Mouse (Mus musculus) hindbrain, embryonic 14.5 days (tissue): ENCODE results near the gene Itgb2l. TPM values are rescaled to one million over a fixed set of nuclear protein-coding genes. Genes with fewer than 3 reads are reported as not detected.
"Not testable (repeated sequence)": the region's sequence is repeated elsewhere in the genome, so short reads cannot be mapped to it uniquely, and the experiment has no call there.

Experiments
- ATAC-seq: fragments of 200-750 bp; cut with Nextera tagmentation; 2 replicates; pipeline ENCODE4 v1.8.0; 2017; ENCODE audit warnings: moderate number of reproducible peaks, mild to moderate bottlenecking, moderate TSS enrichment, moderate library complexity; ENCODE audit not compliant: low FRiP score
- DNase-seq: peaks from one replicate; pipeline ENCODE4 v3.0.0-alpha.2; 2015; ENCODE audit warnings: low spot score
- H3K27ac ChIP-seq: fragments of 300-500 bp; sonication (generic); 2 replicates; pipeline ENCODE4 v1.5.1; 2014; ENCODE audit warnings: mild to moderate bottlenecking, moderate library complexity
- H3K27me3 ChIP-seq: fragments of 300-500 bp; sonication (generic); 2 replicates; pipeline ENCODE4 v1.6.1; 2014; ENCODE audit warnings: mild to moderate bottlenecking, low read length, mixed read lengths; ENCODE audit not compliant: control insufficient read depth, insufficient read depth
- H3K36me3 ChIP-seq: fragments of 300-500 bp; sonication (generic); replicated peaks from 2 replicates; pipeline ENCODE4 v1.6.1; 2014; ENCODE audit not compliant: control insufficient read depth, insufficient read depth
- H3K4me1 ChIP-seq: fragments of 300-500 bp; sonication (generic); replicated peaks from 2 replicates; pipeline ENCODE4 v1.6.1; 2014; ENCODE audit warnings: antibody characterized with exemption, low read length, mixed read lengths; ENCODE audit not compliant: control insufficient read depth, insufficient read depth
- H3K4me2 ChIP-seq: fragments of 300-500 bp; sonication (generic); replicated peaks from 2 replicates; pipeline ENCODE4 v1.6.1; 2014; ENCODE audit warnings: mild to moderate bottlenecking, moderate library complexity
- H3K4me3 ChIP-seq: fragments of 300-500 bp; sonication (generic); replicated peaks from 2 replicates; pipeline ENCODE4 v1.5.1; 2014; ENCODE audit warnings: mild to moderate bottlenecking, low read length
- H3K9ac ChIP-seq: fragments of 300-500 bp; sonication (generic); 2 replicates; pipeline ENCODE4 v1.6.1; 2014
- H3K9me3 ChIP-seq: fragments of 300-500 bp; sonication (generic); 2 replicates; pipeline ENCODE4 v1.6.1; 2016; ENCODE audit warnings: low read length; ENCODE audit not compliant: control insufficient read depth
- WGBS: fragments of 180-500 bp; shearing (Covaris S2); extraction: QIAGEN DNeasy Blood & Tissue Kit; methylation state at CpG from one replicate; pipeline ENCODE4 v1.1.7; 2014; 5-methylcytosine and 5-hydroxymethylcytosine counted together
- polyA plus RNA-seq: library from polyadenylated mRNA; unstranded; fragments of >200 nt; fragmentation: Nextera tagmentation; extraction: Ambion mirVana; gene quantifications from 2 replicates; pipeline ENCODE4 v1.2.1, GENCODE M21; 2014

Gene Itgb2l
- polyA plus RNA-seq, 1 experiment from 2014 or later = not detected

GRCm38 (mm10) chr16:96468698-96469097 lies 25.3 kb upstream of the Itgb2l start:
- DNase-seq (peak; percentile 72), ATAC-seq (peak; percentile 78)
- 65% methylated on average over 4 of the region's 4 CpGs for WGBS
- Histone ChIP-seq H3K4me3 (peak overlapping the region; percentile 24; the same call in 1 of the 2 replicates), H3K27me3 (no peaks in the 10 kb centered on the region), H3K4me1 (peaks cover 28% of the 10 kb centered on the region), H3K36me3 (no peaks in the 10 kb centered on the region), H3K9ac (peak overlapping the region; percentile 41; the same call in 1 of the 2 replicates), H3K4me2 (peak overlapping the region; percentile 40), H3K9me3 (no peaks in the 10 kb centered on the region), H3K27ac (no peak overlapping the region)

GRCm38 (mm10) chr16:96468011-96468410 lies 24.6 kb upstream of the Itgb2l start:
- H3K27ac ChIP-seq = no peak overlapping the region

GRCm38 (mm10) chr16:96467445-96467844 lies 24.0 kb upstream of the Itgb2l start, which contains the start of gene Pcp4:
Gene Pcp4 (plus strand): TSS chr16:96467606.
- Histone ChIP-seq H3K4me1 (peaks cover 23% of the 10 kb centered on the region), H3K27me3 (no peaks in the 10 kb centered on the region), H3K36me3 (no peaks in the 10 kb centered on the region), H3K9me3 (no peaks in the 10 kb centered on the region), H3K9ac (peak within 1 kb of the TSS; percentile 41; the same call in 1 of the 2 replicates), H3K27ac (peak within 1 kb of the TSS; percentile 30; the same call in 1 of the 2 replicates), H3K4me2 (peak within 1 kb of the TSS; percentile 40), H3K4me3 (peak within 1 kb of the TSS; percentile 24)
- DNase-seq (peak; percentile 95), ATAC-seq (peak; percentile 70)
- 10% methylated on average over 8 of the region's 8 CpGs for WGBS

More at GRCm38 (mm10) chr16:96468011-96468410, 24.6 kb upstream of the Itgb2l start:
- no peaks in the 10 kb centered on the region for H3K36me3 ChIP-seq
- H3K9ac ChIP-seq = peak overlapping the region; percentile 41; the same call in 1 of the 2 replicates
- H3K4me2 ChIP-seq = peak overlapping the region; percentile 40
- no peaks in the 10 kb centered on the region for H3K27me3 ChIP-seq
- 57% methylated on average over 4 of the region's 4 CpGs for WGBS
- ATAC-seq (no peak), DNase-seq (no peak)
- H3K4me3 ChIP-seq = peak overlapping the region; percentile 24
- H3K9me3 ChIP-seq = no peaks in the 10 kb centered on the region
- peaks cover 28% of the 10 kb centered on the region for H3K4me1 ChIP-seq

DNA sequence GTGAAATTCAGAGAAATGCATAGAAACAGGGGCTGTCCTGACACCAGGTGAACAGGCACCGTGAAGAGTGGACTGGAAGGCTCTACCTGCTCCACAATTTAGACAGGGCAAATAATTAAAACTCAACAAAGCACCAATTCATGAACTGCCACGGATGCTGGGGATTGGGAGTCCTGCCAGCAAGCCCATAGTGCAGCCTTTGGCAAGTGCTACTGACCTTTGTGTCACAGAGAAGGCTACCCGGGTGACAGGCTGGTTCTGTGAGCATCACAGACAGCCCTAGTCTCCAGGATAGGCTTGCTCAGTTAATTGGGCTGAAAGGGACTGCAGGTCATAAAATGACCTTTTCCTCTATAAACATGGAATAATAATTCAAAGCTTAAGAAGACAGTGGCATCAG lies 17.4 kb upstream of the Itgb2l start:
- no peaks in the 10 kb centered on the region for H3K9me3 ChIP-seq
- no peak overlapping the region for H3K4me2 ChIP-seq
- no peaks in the 10 kb centered on the region for H3K4me1 ChIP-seq
- no peaks in the 10 kb centered on the region for H3K36me3 ChIP-seq
- no peak overlapping the region for H3K9ac ChIP-seq
- 50% methylated on average over 3 of the region's 3 CpGs for WGBS
- H3K27ac ChIP-seq = no peak overlapping the region
- no peaks in the 10 kb centered on the region for H3K27me3 ChIP-seq
- H3K4me3 ChIP-seq = no peak overlapping the region
- ATAC-seq = no peak
- no peak for DNase-seq

DNA sequence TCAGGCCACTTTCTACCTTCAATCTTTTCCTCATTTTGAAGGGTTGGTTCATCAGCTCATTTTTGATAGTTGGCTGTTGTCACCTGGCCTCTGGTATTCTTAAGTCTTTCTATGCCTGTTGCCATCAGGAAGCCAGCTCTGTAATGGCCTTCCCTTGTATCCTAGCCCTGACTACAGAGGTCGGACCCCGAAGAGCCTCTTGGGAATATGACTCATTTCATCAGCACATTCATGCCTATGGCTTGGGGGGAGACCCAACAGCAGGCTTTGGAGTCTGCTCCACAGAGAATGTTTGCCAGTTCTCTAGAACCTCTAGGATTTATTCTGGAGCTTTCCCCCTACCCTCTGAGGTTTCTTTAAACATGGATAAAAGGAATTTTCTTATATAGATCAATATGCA lies 15.9 kb upstream of the Itgb2l start:
- H3K4me1 ChIP-seq = no peaks in the 10 kb centered on the region
- ATAC-seq (no peak), DNase-seq (no peak)
- no peak overlapping the region for H3K9ac ChIP-seq
- H3K4me3 ChIP-seq = no peak overlapping the region
- no peaks in the 10 kb centered on the region for H3K27me3 ChIP-seq
- no peak overlapping the region for H3K27ac ChIP-seq
- H3K9me3 ChIP-seq = no peaks in the 10 kb centered on the region
- WGBS = 76% methylated on average over 2 of the region's 2 CpGs
- no peak overlapping the region for H3K4me2 ChIP-seq
- no peaks in the 10 kb centered on the region for H3K36me3 ChIP-seq

DNA sequence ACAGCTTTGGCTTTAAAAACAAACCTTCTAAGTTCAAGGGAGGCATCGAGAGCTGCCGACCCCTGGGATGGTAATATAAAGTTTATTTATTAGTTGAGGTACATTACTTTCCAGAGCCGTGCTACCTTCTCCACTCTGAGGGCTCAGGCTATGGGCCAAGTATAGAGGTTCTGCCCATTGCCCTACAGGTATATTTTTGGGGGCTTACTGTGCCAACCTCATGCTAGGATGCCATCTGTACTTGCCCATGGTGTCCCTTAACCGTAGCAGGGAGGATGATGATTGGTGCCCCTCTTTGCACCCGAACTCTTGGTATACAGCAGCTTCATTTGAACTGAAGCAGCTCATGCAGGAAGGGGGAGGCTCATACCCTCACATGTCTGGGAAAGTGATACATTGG lies 14.2 kb upstream of the Itgb2l start:
- DNase-seq = no peak
- Histone ChIP-seq H3K4me2 (no peak overlapping the region), H3K4me1 (no peaks in the 10 kb centered on the region), H3K27me3 (no peaks in the 10 kb centered on the region), H3K9me3 (no peaks in the 10 kb centered on the region), H3K36me3 (no peaks in the 10 kb centered on the region), H3K4me3 (no peak overlapping the region), H3K9ac (no peak overlapping the region), H3K27ac (no peak overlapping the region)
- WGBS = 87% methylated on average over 5 of the region's 5 CpGs
- no peak for ATAC-seq

- DNase-seq (no peak), ATAC-seq (no peak)
- Histone ChIP-seq H3K27me3 (no peaks in the 10 kb centered on the region), H3K36me3 (no peaks in the 10 kb centered on the region), H3K9me3 (no peaks in the 10 kb centered on the region), H3K4me1 (no peaks in the 10 kb centered on the region), H3K9ac (no peak overlapping the region), H3K4me2 (no peak overlapping the region), H3K4me3 (no peak overlapping the region), H3K27ac (no peak overlapping the region)
Observed at GRCm38 (mm10) chr16:96454086-96454485, 10.7 kb upstream of the Itgb2l start.

DNA sequence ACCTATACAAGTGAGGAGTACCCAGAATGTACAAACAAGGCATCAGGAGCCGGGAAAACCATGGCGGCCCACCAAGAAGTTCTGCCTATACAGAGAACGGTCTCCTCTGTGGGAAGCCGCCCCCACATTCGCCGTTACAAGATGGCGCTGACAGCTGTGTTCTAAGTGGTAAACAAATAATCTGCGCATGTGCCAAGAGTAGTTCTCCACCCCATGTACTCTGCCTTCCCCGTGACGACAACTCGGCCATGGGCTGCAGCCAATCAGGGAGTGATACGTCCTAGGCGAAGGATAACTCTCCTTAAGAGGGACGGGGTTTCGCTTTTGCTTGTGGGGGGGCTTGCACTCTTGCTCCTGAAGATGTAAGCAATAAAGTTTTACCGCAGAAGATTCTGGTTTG lies 7.5 kb upstream of the Itgb2l start:
- ATAC-seq, H3K9me3 ChIP-seq, H3K9ac ChIP-seq, DNase-seq, H3K4me2 ChIP-seq, H3K27me3 ChIP-seq, H3K4me1 ChIP-seq, H3K36me3 ChIP-seq, H3K27ac ChIP-seq, H3K4me3 ChIP-seq: not testable (repeated sequence)
- WGBS = 95% methylated on average over 12 of the region's 16 CpGs

GRCm38 (mm10) chr16:96441826-96442225 lies 1.6 kb downstream of the Itgb2l start:
- Histone ChIP-seq H3K4me2 (no peak overlapping the region), H3K4me1 (no peaks in the 10 kb centered on the region), H3K27me3 (no peaks in the 10 kb centered on the region), H3K36me3 (no peaks in the 10 kb centered on the region), H3K4me3 (no peak overlapping the region), H3K9me3 (no peaks in the 10 kb centered on the region), H3K9ac (no peak overlapping the region), H3K27ac (no peak overlapping the region)
- WGBS = 91% methylated on average over 3 of the region's 3 CpGs
- ATAC-seq = no peak
- no peak for DNase-seq

- ATAC-seq (no peak), DNase-seq (no peak)
- Histone ChIP-seq H3K4me1 (no peaks in the 10 kb centered on the region), H3K9me3 (no peaks in the 10 kb centered on the region), H3K36me3 (no peaks in the 10 kb centered on the region), H3K27me3 (no peaks in the 10 kb centered on the region), H3K9ac (no peak overlapping the region), H3K27ac (no peak overlapping the region), H3K4me2 (no peak overlapping the region), H3K4me3 (no peak overlapping the region)
- 63% methylated on average over 8 of the region's 8 CpGs for WGBS
Observed at GRCm38 (mm10) chr16:96440871-96441270, 2.5 kb downstream of the Itgb2l start.
